Mouse (Mus musculus) urinary bladder, postnatal 14 days (tissue): ENCODE data around the gene Cyth3.

Experiments used
- DNase-seq: peaks from one replicate; pipeline ENCODE4 v3.0.0; 2021; ENCODE audit warnings: low spot score

Cyth3 gene

GRCm38 (mm10) chr5:143621893-143622622, at the start of gene Cyth3:
Gene Cyth3 (plus strand): TSS chr5:143622447.
- DNase-seq = peak; percentile 96

GRCm38 (mm10) chr5:143573067-143573466, 49.2 kb upstream of the Cyth3 start:
- DNase-seq = no peak

GRCm38 (mm10) chr5:143574261-143575178, 47.7 kb upstream of the Cyth3 start:
- peak; percentile 47 for DNase-seq

- no peak for DNase-seq
These were observed 42.6 kb upstream of the Cyth3 start for GRCm38 (mm10) chr5:143579537-143580203.

- no peak for DNase-seq
These were observed 41.3 kb upstream of the Cyth3 start for GRCm38 (mm10) chr5:143580982-143581381.

- no peak for DNase-seq
These were observed 40.4 kb upstream of the Cyth3 start for GRCm38 (mm10) chr5:143581874-143582273.

GRCm38 (mm10) chr5:143583081-143583480, 39.2 kb upstream of the Cyth3 start:
- DNase-seq = no peak

- DNase-seq = no peak
These were observed 37.3 kb upstream of the Cyth3 start for GRCm38 (mm10) chr5:143584982-143585381.

- no peak for DNase-seq
These were observed 35.9 kb upstream of the Cyth3 start for GRCm38 (mm10) chr5:143586386-143586785.

GRCm38 (mm10) chr5:143589108-143589507, 33.1 kb upstream of the Cyth3 start:
- no peak for DNase-seq

- DNase-seq = no peak
These were observed 29.3 kb upstream of the Cyth3 start for GRCm38 (mm10) chr5:143592926-143593325.

GRCm38 (mm10) chr5:143593563-143594146, 28.6 kb upstream of the Cyth3 start:
- DNase-seq = no peak

GRCm38 (mm10) chr5:143594291-143595065, 27.8 kb upstream of the Cyth3 start:
- no peak for DNase-seq

GRCm38 (mm10) chr5:143602051-143602450, 20.2 kb upstream of the Cyth3 start:
- DNase-seq = no peak

- no peak for DNase-seq
These were observed 18.0 kb upstream of the Cyth3 start for GRCm38 (mm10) chr5:143604157-143604774.

GRCm38 (mm10) chr5:143606756-143607155, 15.5 kb upstream of the Cyth3 start:
- no peak for DNase-seq

- no peak for DNase-seq
These were observed 14.1 kb upstream of the Cyth3 start for GRCm38 (mm10) chr5:143608175-143608574.

- no peak for DNase-seq
These were observed 10.3 kb upstream of the Cyth3 start for GRCm38 (mm10) chr5:143611954-143612353.

GRCm38 (mm10) chr5:143613265-143613664, 9.0 kb upstream of the Cyth3 start:
- no peak for DNase-seq

- no peak for DNase-seq
These were observed 7.7 kb upstream of the Cyth3 start for GRCm38 (mm10) chr5:143614519-143614918.

GRCm38 (mm10) chr5:143615353-143615752, 6.9 kb upstream of the Cyth3 start:
- no peak for DNase-seq
